Mouse (Mus musculus) cerebellum, adult 2 months (tissue): ENCODE data around the gene Nsl1. TPM values are rescaled to one million over a fixed set of nuclear protein-coding genes. Genes with fewer than 3 reads are reported as not detected.
A peak's percentile ranks its signal among the peaks of the same experiment; 100 is the strongest.

Experiments used
- DNase-seq, 2 experiments: peaks; one replicate each; pipeline ENCODE4 v3.0.0; 2021
- H3K27ac ChIP-seq: fragments of 200-500 bp; 2 replicates; pipeline ENCODE4 v1.5.1; 2012; ENCODE audit warnings: low read length, control low read depth, inconsistent platforms; ENCODE audit not compliant: insufficient read depth
- H3K27me3 ChIP-seq: fragments of 200-500 bp; 2 replicates; pipeline ENCODE4 v1.6.1; 2012; ENCODE audit warnings: inconsistent platforms, mild to moderate bottlenecking, low read length, moderate library complexity; ENCODE audit not compliant: control insufficient read depth, insufficient read depth
- H3K4me1 ChIP-seq: fragments of 200-500 bp; 2 replicates; pipeline ENCODE4 v1.6.1; 2011; ENCODE audit warnings: low read length; ENCODE audit not compliant: control insufficient read depth, insufficient read depth
- H3K4me3 ChIP-seq: fragments of 200-500 bp; replicated peaks from 2 replicates; pipeline ENCODE3; 2011; ENCODE audit warnings: mild to moderate bottlenecking, low read depth, low read length, control low read depth; ENCODE audit not compliant: insufficient read depth
- CTCF ChIP-seq: fragments of 200-500 bp; IDR thresholded peaks from 2 replicates; pipeline ENCODE4 v1.5.1; 2011; ENCODE audit warnings: low read depth, mild to moderate bottlenecking, control low read depth, low read length, moderate library complexity, borderline replicate concordance; ENCODE audit not compliant: insufficient read depth
- POLR2A ChIP-seq: fragments of 200-500 bp; IDR thresholded peaks from 2 replicates; pipeline ENCODE4 v1.6.1; 2011; ENCODE audit warnings: low read length, control low read depth, borderline replicate concordance; ENCODE audit not compliant: insufficient read depth
- WGBS: fragments of 180-500 bp; shearing (Covaris S2); methylation state at CpG from one replicate; pipeline ENCODE4 v1.1.7; 2018; 5-methylcytosine and 5-hydroxymethylcytosine counted together
- polyA plus RNA-seq: library from polyadenylated mRNA; depleted of rRNA; stranded (reverse); fragments of >200 nt; gene quantifications from 2 replicates; pipeline ENCODE4 v1.2.3, GENCODE M21; 2012

Gene Nsl1
- polyA plus RNA-seq, 1 experiment = 0.59 TPM

DNA sequence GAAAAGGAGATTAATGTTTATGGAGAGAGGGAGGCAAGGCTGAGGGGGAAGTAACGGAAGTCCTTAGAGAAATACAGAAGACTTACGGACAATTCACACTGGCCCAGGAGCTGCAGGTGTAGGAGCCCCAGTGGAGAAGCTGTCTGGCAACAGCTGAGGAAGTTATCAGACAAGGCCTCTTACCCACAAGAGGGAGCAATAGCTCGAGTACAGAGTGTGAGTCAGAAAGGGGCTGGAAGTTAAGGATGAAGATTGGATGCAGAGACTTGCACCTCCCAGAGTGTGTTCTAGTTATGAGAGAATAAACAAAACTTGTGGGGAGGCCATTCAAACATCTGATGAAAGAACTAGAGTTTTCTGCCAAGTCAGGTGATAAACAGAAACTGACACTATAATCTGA is 5.4 kb upstream of the Nsl1 start:
- Histone ChIP-seq H3K4me1 (no peaks in the 10 kb centered on the region; the same call in 1 of the 2 replicates), H3K27ac (no peak overlapping the region), H3K4me3 (no peak overlapping the region), H3K27me3 (no peaks in the 10 kb centered on the region)
- 67% methylated on average over 3 of the region's 3 CpGs for WGBS
- no peak for DNase-seq
- no peak for TF ChIP-seq POLR2A
- no peak for TF ChIP-seq CTCF

DNA sequence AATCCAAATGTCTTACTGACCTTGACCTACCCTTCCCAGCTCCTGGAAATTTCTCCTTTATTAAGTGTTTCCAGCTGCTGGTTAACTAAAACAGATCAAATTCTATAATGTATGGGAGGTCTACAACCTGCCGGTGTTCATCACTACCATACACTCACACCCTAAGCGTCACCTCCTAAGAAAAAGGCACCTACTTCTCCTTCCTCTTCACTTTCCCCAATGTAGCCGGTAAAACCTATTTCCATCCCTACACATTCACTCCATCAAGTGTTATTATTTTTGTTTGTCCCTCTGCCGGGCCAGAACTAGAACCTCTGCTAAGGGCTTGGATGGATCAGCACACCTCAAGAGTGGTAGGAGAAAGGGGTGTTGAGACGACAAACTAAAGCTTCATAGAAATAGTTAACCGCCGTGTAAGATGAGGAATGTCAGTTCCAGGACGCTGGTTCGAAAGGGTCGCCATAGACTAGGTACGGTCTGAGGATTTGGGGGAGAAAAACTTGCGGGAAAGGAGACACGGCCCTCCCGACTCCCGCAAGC is 501 bp upstream of the Nsl1 start:
- WGBS = 4% methylated on average over 15 of the region's 15 CpGs
- TF ChIP-seq POLR2A = no peak
- TF ChIP-seq CTCF = no peak
- H3K27me3 ChIP-seq = no peaks in the 10 kb centered on the region

DNA sequence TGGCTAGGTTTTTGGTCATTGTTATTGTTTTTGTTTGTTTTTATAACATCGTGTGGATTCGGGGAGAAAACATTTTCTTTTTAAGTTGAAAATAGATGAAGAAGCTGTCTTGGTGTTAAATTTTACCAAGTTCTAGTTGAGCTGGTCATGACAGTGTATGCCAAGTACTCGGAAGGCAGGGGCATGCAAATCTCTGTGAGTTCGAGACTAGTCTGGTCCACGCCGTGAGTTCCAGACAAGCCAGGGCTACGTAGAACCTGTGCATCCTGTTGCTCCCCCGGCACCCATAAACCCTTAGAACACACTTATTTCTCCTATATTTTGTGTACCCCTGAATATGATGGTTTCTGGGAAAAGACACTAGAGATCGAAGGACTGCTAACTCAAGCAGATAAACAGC is 888 bp downstream of the Nsl1 start:
- no peaks in the 10 kb centered on the region for H3K27me3 ChIP-seq
- DNase-seq = no peak
- TF ChIP-seq CTCF (no peak), POLR2A (no peak)
- H3K27ac ChIP-seq = no peak overlapping the region
- 42% methylated on average over 9 of the region's 9 CpGs for WGBS
- H3K4me1 ChIP-seq = no peaks in the 10 kb centered on the region; the same call in 1 of the 2 replicates
- H3K4me3 ChIP-seq = no peak overlapping the region

More for the DNA sequence above, 501 bp upstream of the Nsl1 start:
- H3K27ac ChIP-seq = peak overlapping the region; percentile 51; the same call in 1 of the 2 replicates
- no peak for DNase-seq
- H3K4me3 ChIP-seq = peak overlapping the region; percentile 93
- no peaks in the 10 kb centered on the region; the same call in 1 of the 2 replicates for H3K4me1 ChIP-seq

DNA sequence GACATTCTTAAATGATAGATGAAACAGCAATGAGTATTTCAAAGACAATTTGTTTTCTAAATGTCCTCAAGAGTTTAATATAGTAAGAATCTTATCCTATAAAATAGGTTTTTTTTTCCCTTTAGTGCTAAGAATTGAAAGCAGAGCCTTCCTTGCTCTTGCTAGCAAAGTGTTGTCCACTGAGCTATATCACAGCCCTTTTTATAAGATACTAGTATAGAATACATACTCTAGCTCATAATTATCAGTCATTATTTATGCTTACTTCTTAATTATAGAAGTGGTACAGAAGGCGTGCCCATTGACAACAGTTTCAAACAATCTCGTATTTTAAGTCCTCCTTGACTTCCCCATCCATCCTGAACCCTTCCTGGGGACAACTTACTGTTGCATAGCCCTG is 1.7 kb downstream of the Nsl1 start:
- no peak for DNase-seq
- 88% methylated on average over 2 of the region's 2 CpGs for WGBS
- H3K4me3 ChIP-seq = no peak overlapping the region
- no peaks in the 10 kb centered on the region; the same call in 1 of the 2 replicates for H3K4me1 ChIP-seq
- no peaks in the 10 kb centered on the region for H3K27me3 ChIP-seq
- H3K27ac ChIP-seq = no peak overlapping the region
- no peak for TF ChIP-seq CTCF
- no peak for TF ChIP-seq POLR2A

DNA sequence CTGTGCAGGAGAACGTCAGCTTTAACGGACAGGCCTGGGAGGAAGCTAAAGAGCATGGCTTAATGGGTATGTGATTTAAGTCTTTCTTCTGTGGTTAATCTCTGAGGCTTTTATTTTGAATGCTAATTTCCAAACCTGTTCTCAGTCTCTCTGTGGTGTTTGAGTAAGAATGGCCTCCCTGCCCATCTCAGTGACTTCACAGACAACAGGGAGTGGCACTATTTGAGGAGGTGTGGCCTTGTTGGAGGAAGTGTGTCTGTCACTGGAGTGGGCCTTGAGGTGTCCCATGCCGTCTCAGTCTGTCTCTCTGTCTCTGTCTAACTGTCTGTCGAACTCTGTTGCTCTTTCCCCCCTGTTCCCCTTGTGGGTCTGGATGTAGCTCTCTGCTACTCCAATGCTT is 2.4 kb downstream of the Nsl1 start:
- H3K4me3 ChIP-seq = no peak overlapping the region
- TF ChIP-seq POLR2A = no peak
- TF ChIP-seq CTCF = no peak
- H3K27ac ChIP-seq = no peak overlapping the region
- WGBS = 85% methylated on average over 4 of the region's 4 CpGs
- no peak for DNase-seq
- H3K27me3 ChIP-seq = no peaks in the 10 kb centered on the region
- no peaks in the 10 kb centered on the region; the same call in 1 of the 2 replicates for H3K4me1 ChIP-seq

DNA sequence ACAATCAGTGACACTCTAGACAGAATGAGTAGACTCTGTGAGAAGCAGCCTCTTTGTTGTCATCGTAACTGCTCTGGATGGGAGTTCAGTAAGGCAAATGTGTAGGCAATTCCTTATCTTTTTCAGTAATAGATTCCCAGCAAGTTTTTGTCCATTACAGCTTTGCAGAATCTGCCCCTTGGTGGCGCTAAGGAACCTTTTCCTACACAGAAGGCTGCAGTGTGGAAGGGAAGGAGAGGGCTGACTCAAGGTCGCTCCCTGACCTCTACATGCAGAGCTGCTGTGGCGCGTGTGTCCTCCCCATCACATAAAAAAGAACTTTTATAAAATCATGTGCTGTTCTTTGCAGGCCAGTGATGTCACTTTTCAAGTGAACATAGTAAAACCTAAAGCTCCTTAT is 5.6 kb downstream of the Nsl1 start:
- Histone ChIP-seq H3K4me3 (no peak overlapping the region), H3K27me3 (no peaks in the 10 kb centered on the region), H3K27ac (no peak overlapping the region), H3K4me1 (no peaks in the 10 kb centered on the region)
- no peak for DNase-seq
- no peak for TF ChIP-seq POLR2A
- no peak for TF ChIP-seq CTCF
- 75% methylated on average over 5 of the region's 5 CpGs for WGBS

DNA sequence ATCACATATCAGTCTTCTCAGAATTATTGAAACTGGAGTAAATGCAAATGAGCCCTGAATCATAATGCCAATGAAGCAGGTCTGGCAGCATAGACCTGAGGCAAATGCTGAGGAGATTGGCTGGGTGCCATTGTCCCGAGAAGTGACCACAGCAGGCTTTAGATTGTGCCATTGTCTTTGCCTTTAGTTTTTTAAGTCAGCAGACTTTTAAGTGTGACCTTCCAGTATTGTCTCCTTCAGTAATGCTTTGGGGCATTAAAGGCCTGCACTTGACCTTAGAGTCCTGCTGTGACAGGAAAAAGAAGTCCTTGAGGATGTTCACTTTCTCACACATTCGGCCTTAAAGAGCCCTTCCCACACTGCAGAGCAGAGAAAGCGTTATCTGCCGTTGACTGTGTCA is 7.4 kb downstream of the Nsl1 start:
- 75% methylated on average over 4 of the region's 4 CpGs for WGBS
- no peak for TF ChIP-seq POLR2A
- no peak overlapping the region for H3K27ac ChIP-seq
- H3K27me3 ChIP-seq = no peaks in the 10 kb centered on the region
- H3K4me1 ChIP-seq = no peaks in the 10 kb centered on the region
- H3K4me3 ChIP-seq = no peak overlapping the region
- DNase-seq = no peak

DNA sequence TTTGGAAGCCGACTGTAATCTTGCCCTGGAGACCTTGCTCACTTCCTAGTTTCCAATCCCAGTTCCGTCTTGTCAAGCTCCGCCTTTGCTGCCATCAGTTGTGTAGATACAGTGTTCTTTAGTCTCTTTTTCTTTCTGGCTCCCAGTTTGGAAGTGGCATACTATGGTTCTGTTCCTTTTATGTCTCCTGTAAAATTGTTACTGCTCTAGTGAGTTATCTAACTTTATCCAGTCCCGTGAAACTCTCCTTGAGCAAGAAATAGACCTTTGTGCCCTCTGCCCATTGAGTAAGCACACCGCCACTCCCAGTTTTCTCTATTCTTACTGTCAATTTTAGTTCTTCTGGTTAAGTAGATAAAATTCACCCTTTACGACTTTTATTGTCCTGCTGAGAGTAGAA is 8.8 kb downstream of the Nsl1 start:
- Histone ChIP-seq H3K27ac (no peak overlapping the region), H3K4me3 (no peak overlapping the region), H3K27me3 (no peaks in the 10 kb centered on the region), H3K4me1 (no peaks in the 10 kb centered on the region)
- no peak for TF ChIP-seq CTCF
- no peak for DNase-seq
- WGBS = 89% methylated on average over 6 of the region's 6 CpGs
